Mouse (Mus musculus) MEL (cell line): Measurements from ENCODE around the gene Rims3. TPM values are rescaled to one million over a fixed set of nuclear protein-coding genes. Genes with fewer than 3 reads are reported as not detected.

Experiments used
- DNase-seq: peaks from one replicate; pipeline ENCODE4 v3.0.0; 2011; ENCODE audit warnings: low read depth, low spot score
- H3K27ac ChIP-seq: 2 replicates; pipeline ENCODE4 v1.5.1; 2012; ENCODE audit warnings: low read depth, mild to moderate bottlenecking, control low read depth, low read length, moderate library complexity; ENCODE audit not compliant: control insufficient read depth
- H3K27me3 ChIP-seq, 2 experiments: fragments of 150-350 bp in 1 of 2; sonication (generic) in 1 of 2; 2 replicates each; pipeline ENCODE4 v1.6.1; 2012; ENCODE audit warnings: low read length in 2 of 2, mild to moderate bottlenecking in 2 of 2, improper control_type of control experiment in 1 of 2, moderate library complexity in 1 of 2; ENCODE audit not compliant: insufficient read depth in 2 of 2, control insufficient read depth in 1 of 2
- H3K36me3 ChIP-seq, 2 experiments: 2 replicates each; pipeline ENCODE4 v1.6.1; 2012 to 2014; ENCODE audit warnings: low read length in 2 of 2, improper control_type of control experiment in 1 of 2, inconsistent platforms in 1 of 2, mild to moderate bottlenecking in 1 of 2; ENCODE audit not compliant: insufficient read depth in 2 of 2, control insufficient read depth in 1 of 2
- H3K4me1 ChIP-seq, 2 experiments: fragments of 150-350 bp in 1 of 2; sonication (generic) in 1 of 2; 2 replicates each; pipeline ENCODE4 v1.6.1; 2012; ENCODE audit warnings: low read length in 2 of 2, improper control_type of control experiment in 1 of 2, mild to moderate bottlenecking in 1 of 2; ENCODE audit not compliant: insufficient read depth in 2 of 2, control insufficient read depth in 1 of 2
- H3K4me3 ChIP-seq, 2 experiments: fragments of 150-350 bp in 1 of 2; sonication (generic) in 1 of 2; 2 replicates each; pipeline ENCODE4 v1.5.1; 2012; ENCODE audit warnings: low read depth in 2 of 2, low read length in 2 of 2, mild to moderate bottlenecking in 2 of 2, moderate library complexity in 2 of 2, control low read depth in 1 of 2, improper control_type of control experiment in 1 of 2; ENCODE audit not compliant: control insufficient read depth in 1 of 2, insufficient read depth in 1 of 2
- H3K79me2 ChIP-seq: 2 replicates; pipeline ENCODE4 v1.6.1; 2012; ENCODE audit warnings: mild to moderate bottlenecking, low read length, moderate library complexity; ENCODE audit not compliant: control insufficient read depth, poor library complexity, insufficient read depth
- H3K9ac ChIP-seq: 2 replicates; pipeline ENCODE4 v1.6.1; 2012; ENCODE audit warnings: low read depth, mild to moderate bottlenecking, control low read depth, low read length, moderate library complexity; ENCODE audit not compliant: control insufficient read depth, poor library complexity, severe bottlenecking
- H3K9me3 ChIP-seq: fragments of 150-350 bp; sonication (generic); replicated peaks from 2 replicates; pipeline ENCODE4 v1.6.1; 2012; ENCODE audit warnings: mild to moderate bottlenecking, low read length, improper control_type of control experiment, moderate library complexity; ENCODE audit not compliant: insufficient read depth
- BHLHE40 ChIP-seq: IDR thresholded peaks from 2 replicates; pipeline ENCODE4 v1.6.1; 2012; ENCODE audit warnings: low read depth, mild to moderate bottlenecking, inconsistent platforms, low read length, improper control_type of control experiment, borderline replicate concordance
- CTCF ChIP-seq, 3 experiments: IDR thresholded peaks in 2 of 3; conservative IDR thresholded peaks in 1 of 3; 2 replicates each; pipeline ENCODE4 v1.5.1; 2011 to 2012; ENCODE audit warnings: low read length in 3 of 3, low read depth in 2 of 3, mild to moderate bottlenecking in 2 of 3, improper control_type of control experiment in 1 of 3, inconsistent platforms in 1 of 3, mixed read lengths in 1 of 3, moderate library complexity in 1 of 3; ENCODE audit not compliant: control insufficient read depth in 1 of 3, insufficient read depth in 1 of 3, poor library complexity in 1 of 3, severe bottlenecking in 1 of 3
- E2F4 ChIP-seq: IDR thresholded peaks from 2 replicates; pipeline ENCODE4 v1.6.1; 2011; ENCODE audit warnings: low read depth, low read length, improper control_type of control experiment, borderline replicate concordance
- GATA1 ChIP-seq: IDR thresholded peaks from 2 replicates; pipeline ENCODE4 v1.6.1; 2011; ENCODE audit warnings: low read depth, low read length, improper control_type of control experiment
- KAT2A ChIP-seq: conservative IDR thresholded peaks from 2 replicates; pipeline ENCODE4 v1.6.1; 2012; ENCODE audit warnings: low read depth, low read length, improper control_type of control experiment, inconsistent platforms
- MAZ ChIP-seq: IDR thresholded peaks from 2 replicates; pipeline ENCODE4 v1.6.1; 2012; ENCODE audit warnings: low read depth, mild to moderate bottlenecking, inconsistent platforms, low read length, improper control_type of control experiment
- MEF2A ChIP-seq: IDR thresholded peaks from 2 replicates; pipeline ENCODE4 v1.6.1; 2014; ENCODE audit warnings: low read depth, mild to moderate bottlenecking, inconsistent platforms, low read length, improper control_type of control experiment; ENCODE audit not compliant: poor library complexity, insufficient replicate concordance, severe bottlenecking; ENCODE audit errors: extremely low read depth
- MXI1 ChIP-seq: IDR thresholded peaks from 2 replicates; pipeline ENCODE4 v1.6.1; 2011; ENCODE audit warnings: mild to moderate bottlenecking, low read depth, low read length, improper control_type of control experiment
- MYC ChIP-seq: IDR thresholded peaks from 2 replicates; pipeline ENCODE4 v1.6.1; 2011; ENCODE audit warnings: low read depth, mild to moderate bottlenecking, low read length, improper control_type of control experiment, moderate library complexity
- NELFE ChIP-seq: IDR thresholded peaks from 2 replicates; pipeline ENCODE4 v1.6.1; 2011; ENCODE audit warnings: low read depth, low read length, improper control_type of control experiment
- NRF1 ChIP-seq: IDR thresholded peaks from 2 replicates; pipeline ENCODE4 v1.6.1; 2014; ENCODE audit warnings: low read depth, mild to moderate bottlenecking, inconsistent platforms, low read length, improper control_type of control experiment, moderate library complexity; ENCODE audit not compliant: poor library complexity, insufficient read depth, severe bottlenecking
- POLR2A ChIP-seq, 2 experiments: IDR thresholded peaks; 2 replicates each; pipeline ENCODE4 v1.6.1; 2011 to 2012; ENCODE audit warnings: low read length in 2 of 2, mild to moderate bottlenecking in 2 of 2, control low read depth in 1 of 2, improper control_type of control experiment in 1 of 2, low read depth in 1 of 2, moderate library complexity in 1 of 2; ENCODE audit not compliant: control insufficient read depth in 1 of 2, insufficient read depth in 1 of 2, poor library complexity in 1 of 2
- POLR2AphosphoS5 ChIP-seq: IDR thresholded peaks from 2 replicates; pipeline ENCODE4 v1.6.1; 2012; ENCODE audit warnings: low read depth, borderline replicate concordance, mild to moderate bottlenecking, inconsistent platforms, low read length, moderate library complexity, mixed read lengths
- RAD21 ChIP-seq: IDR thresholded peaks from 2 replicates; pipeline ENCODE4 v1.6.1; 2011; ENCODE audit warnings: mild to moderate bottlenecking, low read depth, low read length, improper control_type of control experiment
- SIN3A ChIP-seq: IDR thresholded peaks from 2 replicates; pipeline ENCODE4 v1.6.1; 2012; ENCODE audit warnings: low read length, improper control_type of control experiment, inconsistent platforms
- SMC3 ChIP-seq: IDR thresholded peaks from 2 replicates; pipeline ENCODE4 v1.6.1; 2011; ENCODE audit warnings: low read depth, low read length, improper control_type of control experiment
- TAL1 ChIP-seq: IDR thresholded peaks from 2 replicates; pipeline ENCODE4 v1.6.1; 2012; ENCODE audit warnings: mild to moderate bottlenecking, inconsistent platforms, low read length, moderate library complexity, mixed read lengths
- TCF12 ChIP-seq: IDR thresholded peaks from 2 replicates; pipeline ENCODE4 v1.6.1; 2014; ENCODE audit warnings: low read depth, mild to moderate bottlenecking, inconsistent platforms, low read length, improper control_type of control experiment, moderate library complexity
- USF1 ChIP-seq: IDR thresholded peaks from 2 replicates; pipeline ENCODE4 v1.6.1; 2014; ENCODE audit warnings: low read depth, mild to moderate bottlenecking, inconsistent platforms, low read length, improper control_type of control experiment, moderate library complexity
- USF2 ChIP-seq, 2 experiments: IDR thresholded peaks; 2 replicates each; pipeline ENCODE4 v1.6.1; 2011 to 2012; ENCODE audit warnings: improper control_type of control experiment in 2 of 2, low read length in 2 of 2, borderline replicate concordance in 1 of 2, inconsistent platforms in 1 of 2, low read depth in 1 of 2, mild to moderate bottlenecking in 1 of 2; ENCODE audit not compliant: insufficient read depth in 1 of 2
- ZMIZ1 ChIP-seq: IDR thresholded peaks from 2 replicates; pipeline ENCODE4 v1.6.1; 2012; ENCODE audit warnings: low read depth, mild to moderate bottlenecking, inconsistent platforms, low read length, improper control_type of control experiment, moderate library complexity
- polyA plus RNA-seq, 2 experiments: library from polyadenylated mRNA; stranded (reverse) in 1 of 2; unstranded in 1 of 2; fragments of >175 nt in 1 of 2; fragments of >200 nt in 1 of 2; gene quantifications; 2 replicates each; pipeline versions ENCODE4 v1.2.1 to v1.2.4; 2012; ENCODE audit warnings: low replicate concordance in 2 of 2, low read depth in 1 of 2; ENCODE audit not compliant: insufficient read length in 2 of 2, insufficient read depth in 1 of 2, missing spikeins in 1 of 2
- total RNA-seq: library from RNA; depleted of rRNA; stranded (reverse); fragments of 300-350 nt; gene quantifications from 2 replicates; pipeline ENCODE4 v1.2.3, GENCODE M21; 2012

Gene Rims3
- total and polyA plus RNA-seq, 3 experiments = 0.07 TPM; not detected in 2

DNA sequence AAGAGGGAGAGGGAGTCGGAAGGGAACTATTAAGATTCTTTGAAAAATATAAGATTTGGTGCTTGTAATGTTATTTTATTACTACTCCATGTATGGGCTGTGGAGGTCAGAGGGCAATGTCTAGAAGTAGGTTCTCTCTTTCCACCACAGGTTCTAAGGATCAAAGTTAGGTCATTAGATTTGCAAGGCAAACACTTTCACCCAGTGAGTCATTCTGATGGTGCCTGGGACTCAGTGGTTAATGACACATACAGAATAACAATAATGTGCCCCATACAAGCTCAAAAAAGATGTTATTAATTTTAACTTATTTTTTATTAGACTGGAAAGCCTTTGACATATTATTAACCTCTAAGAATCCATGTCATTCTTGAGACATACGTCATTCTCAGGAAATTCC is 34.7 kb upstream of the Rims3 start:
- no peak overlapping the region for H3K27ac ChIP-seq
- H3K27me3 ChIP-seq = no peaks in the 10 kb centered on the region
- H3K4me1 ChIP-seq = peaks cover 5 to 14% of the 10 kb centered on the region in 2 experiments; a peak in 3 of 4 replicates

DNA sequence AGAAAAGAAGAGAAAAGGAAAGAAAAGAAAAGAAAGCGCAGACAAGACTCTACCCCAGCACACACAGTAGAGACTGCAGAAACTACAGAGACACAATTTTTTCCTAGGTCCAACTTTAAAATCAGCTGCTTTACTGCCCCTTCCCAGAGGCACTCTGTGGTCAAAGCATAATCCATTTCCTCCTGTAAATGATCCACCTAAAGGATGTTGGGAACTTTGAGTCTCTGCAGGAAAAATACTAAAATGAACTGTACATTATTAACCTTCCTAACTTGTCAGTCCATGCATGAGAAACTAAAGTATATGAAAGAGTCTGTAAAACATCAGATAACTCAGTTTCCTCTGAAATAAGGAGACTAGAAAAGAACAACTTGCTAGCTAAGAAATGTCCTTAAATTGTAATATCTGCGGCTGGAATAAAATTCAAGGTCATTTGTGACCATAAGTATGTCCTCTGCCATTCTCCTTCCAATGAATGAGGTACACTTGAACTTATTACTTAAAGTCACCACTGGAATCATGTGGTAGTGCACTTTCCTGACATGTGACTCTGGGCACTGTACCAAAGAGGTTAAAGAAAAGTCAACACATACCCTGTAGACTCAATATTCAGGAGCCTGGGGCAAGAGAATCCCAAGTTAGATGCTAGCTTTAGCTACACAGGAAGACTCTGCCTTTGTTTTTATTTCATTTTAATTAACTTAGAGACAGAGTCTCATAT is 32.3 kb upstream of the Rims3 start:
- TF ChIP-seq USF1 = peak; percentile 32; the same call in 1 of the 2 replicates
- TF ChIP-seq MEF2A = no peak
- Histone ChIP-seq H3K79me2 (peaks cover 62% of the 10 kb centered on the region), H3K36me3 (peaks cover 3 to 34% of the 10 kb centered on the region in 2 experiments; a peak in 3 of 4 replicates), H3K9ac (no peak overlapping the region), H3K4me1 (peaks cover 5 to 11% of the 10 kb centered on the region in 2 experiments; a peak in 3 of 4 replicates), H3K27ac (no peak overlapping the region), H3K4me3 (no peak overlapping the region), H3K27me3 (no peaks in the 10 kb centered on the region), H3K9me3 (no peaks in the 10 kb centered on the region)
- DNase-seq = no peak

More for the DNA sequence above, 34.7 kb upstream of the Rims3 start:
- no peak for TF ChIP-seq GATA1
- TF ChIP-seq MAZ = no peak
- TF ChIP-seq, all 39 proteins: peak for 0
- no peak for DNase-seq
- Histone ChIP-seq H3K4me3 (no peak overlapping the region), H3K79me2 (peaks cover 76% of the 10 kb centered on the region), H3K36me3 (peaks cover 3 to 45% of the 10 kb centered on the region in 2 experiments; a peak in 3 of 4 replicates), H3K9ac (no peak overlapping the region), H3K9me3 (no peaks in the 10 kb centered on the region)

DNA sequence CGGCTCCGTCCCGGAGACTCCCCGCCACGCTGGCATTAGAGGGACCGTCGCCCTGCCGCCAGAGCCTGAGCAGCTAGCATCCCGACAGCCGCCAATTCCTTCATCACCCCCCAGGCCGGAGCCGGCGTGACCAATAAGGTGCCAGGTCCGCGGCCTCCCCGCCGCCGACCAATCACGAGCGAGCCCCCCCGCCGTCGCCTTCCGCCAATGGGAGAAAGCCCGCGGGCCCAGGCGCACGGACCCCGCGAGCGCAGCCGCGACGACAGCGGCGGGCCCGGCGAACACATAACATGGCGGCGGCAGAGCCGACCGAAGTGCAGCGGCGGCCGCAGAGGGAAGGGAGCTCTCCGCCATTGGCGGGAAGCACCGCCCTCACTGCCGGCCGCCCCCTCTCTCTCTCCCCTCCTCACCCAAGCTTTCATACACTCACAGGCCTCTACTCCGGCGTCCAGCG is 29.5 kb upstream of the Rims3 start:
- Histone ChIP-seq H3K9ac (peak overlapping the region; percentile 99), H3K79me2 (peaks cover 42% of the 10 kb centered on the region), H3K36me3 (peaks cover 0 to 32% of the 10 kb centered on the region in 2 experiments; a peak in 2 of 4 replicates), H3K4me3 (peak overlapping the region; percentile 58 to 78), H3K27me3 (no peaks in the 10 kb centered on the region), H3K27ac (peak overlapping the region; percentile 95), H3K4me1 (peaks cover 5 to 11% of the 10 kb centered on the region in 2 experiments; a peak in 3 of 4 replicates), H3K9me3 (no peaks in the 10 kb centered on the region)
- peak; percentile 94 for DNase-seq
- TF ChIP-seq USF2 (IDR thresholded peaks at IDR 0.05; ENCODE audit: borderline replicate concordance in 1 of 2, insufficient read depth in 1 of 2, low read depth in 1 of 2, low read length in 2 of 2) (no peak), E2F4 (no peak), SMC3 (no peak), RAD21 (no peak), MYC (no peak), CTCF (IDR thresholded peaks at IDR 0.05 in 2 of 3, conservative IDR thresholded peaks at IDR 0.05 in 1 of 3; ENCODE audit: control insufficient read depth in 1 of 3, insufficient read depth in 1 of 3, low read depth in 2 of 3, low read length in 3 of 3, poor library complexity in 1 of 3, severe bottlenecking in 1 of 3) (no peak), TAL1 (no peak), NRF1 (peak; percentile 64), BHLHE40 (no peak), SIN3A (no peak; the same call in 1 of the 2 replicates), MXI1 (no peak), POLR2AphosphoS5 (no peak), TCF12 (peak; percentile 37; the same call in 1 of the 2 replicates), MEF2A (no peak), POLR2A (IDR thresholded peaks at IDR 0.05; ENCODE audit: control insufficient read depth in 1 of 2, insufficient read depth in 1 of 2, low read depth in 1 of 2, low read length in 2 of 2, poor library complexity in 1 of 2) (peak in 1 of 2 experiments; percentile 77; a peak in 3 of 4 replicates), ZMIZ1 (peak; percentile 87; the same call in 1 of the 2 replicates), MAZ (no peak), NELFE (peak; percentile 47), KAT2A (no peak)
